Mouse (Mus musculus) stomach, postnatal 0 days (tissue): ENCODE results near the gene Olfr1337.

Experiments used
- CTCF ChIP-seq: IDR thresholded peaks from 2 replicates; pipeline ENCODE4 v1.5.1; 2016; ENCODE audit warnings: antibody characterized with exemption, low read depth, mild to moderate bottlenecking, moderate library complexity
- EP300 ChIP-seq: optimal IDR thresholded peaks from 2 replicates; pipeline ENCODE3; 2016; ENCODE audit warnings: antibody characterized with exemption

- no peak for TF ChIP-seq EP300
- no peak for TF ChIP-seq CTCF
Measured at GRCm38 (mm10) chr4:118758637-118759036, 23.7 kb downstream of the Olfr1337 start, which contains the start of gene Olfr1338.
